Mouse (Mus musculus) megakaryocyte, adult 5-6 weeks (primary cell): Measurements from ENCODE around the gene Tnfrsf11a. TPM values are rescaled to one million over a fixed set of nuclear protein-coding genes. Genes with fewer than 3 reads are reported as not detected.
"Not testable (repeated sequence)": the region's sequence is repeated elsewhere in the genome, so short reads cannot be mapped to it uniquely, and the experiment has no call there.

Experiments used
- ATAC-seq: 2 replicates; pipeline ENCODE4 v1.8.0; 2016; ENCODE audit warnings: mild to moderate bottlenecking, inconsistent platforms; ENCODE audit not compliant: poor library complexity, severe bottlenecking
- total RNA-seq, 2 experiments: library from RNA; stranded (forward) in 1 of 2; stranded (reverse) in 1 of 2; fragments of 153-499, 151-499 nt in 1 of 2; fragments of 221-1000, 200-1000 nt in 1 of 2; gene quantifications; 2 replicates each; pipeline versions ENCODE4 v1.2.3 to v1.2.4; 2015 to 2017

The Tnfrsf11a gene
- total RNA-seq, 2 experiments from 2014 or later = 4.9 to 5.9 TPM

- ATAC-seq = no peak
Observed at GRCm38 (mm10) chr1:105784257-105785016, 3.9 kb downstream of the Tnfrsf11a start.

GRCm38 (mm10) chr1:105785146-105785545 lies 4.6 kb downstream of the Tnfrsf11a start:
- no peak for ATAC-seq

- ATAC-seq = peak; percentile 95
Observed at GRCm38 (mm10) chr1:105786731-105787357, 6.3 kb downstream of the Tnfrsf11a start.

GRCm38 (mm10) chr1:105790103-105790502 lies 9.6 kb downstream of the Tnfrsf11a start:
- ATAC-seq = peak; percentile 45

- ATAC-seq = no peak
Observed at GRCm38 (mm10) chr1:105794670-105795069, 14.2 kb downstream of the Tnfrsf11a start.

GRCm38 (mm10) chr1:105795705-105796104 lies 15.2 kb downstream of the Tnfrsf11a start:
- ATAC-seq = no peak

GRCm38 (mm10) chr1:105800570-105800969 lies 20.1 kb downstream of the Tnfrsf11a start:
- ATAC-seq = no peak

GRCm38 (mm10) chr1:105801252-105801651 lies 20.7 kb downstream of the Tnfrsf11a start:
- peak; percentile 61 for ATAC-seq

- ATAC-seq = no peak
Observed at GRCm38 (mm10) chr1:105802941-105803340, 22.4 kb downstream of the Tnfrsf11a start.

GRCm38 (mm10) chr1:105804285-105804684 lies 23.8 kb downstream of the Tnfrsf11a start:
- no peak for ATAC-seq

GRCm38 (mm10) chr1:105805565-105805964 lies 25.0 kb downstream of the Tnfrsf11a start:
- ATAC-seq = peak; percentile 65

GRCm38 (mm10) chr1:105807028-105807722 lies 26.7 kb downstream of the Tnfrsf11a start:
- no peak for ATAC-seq

GRCm38 (mm10) chr1:105812027-105812426 lies 31.5 kb downstream of the Tnfrsf11a start:
- not testable (repeated sequence) for ATAC-seq

GRCm38 (mm10) chr1:105812960-105813708 lies 32.6 kb downstream of the Tnfrsf11a start:
- ATAC-seq = no peak

- no peak for ATAC-seq
Observed at GRCm38 (mm10) chr1:105813709-105814061, 33.2 kb downstream of the Tnfrsf11a start.

GRCm38 (mm10) chr1:105814402-105815270 lies 34.1 kb downstream of the Tnfrsf11a start:
- no peak for ATAC-seq

- ATAC-seq = no peak
Observed at GRCm38 (mm10) chr1:105815310-105815709, 34.8 kb downstream of the Tnfrsf11a start.

GRCm38 (mm10) chr1:105815736-105816135 lies 35.2 kb downstream of the Tnfrsf11a start:
- no peak for ATAC-seq

- no peak for ATAC-seq
Observed at GRCm38 (mm10) chr1:105819031-105819430, 38.5 kb downstream of the Tnfrsf11a start.

GRCm38 (mm10) chr1:105819740-105820139 lies 39.2 kb downstream of the Tnfrsf11a start:
- no peak for ATAC-seq
